Mouse (Mus musculus): ENCODE results near the gene Ttll5.

- TF ChIP-seq CTCF (IDR thresholded peaks at IDR 0.05; ENCODE audit: low read depth) (no peak), EP300 (IDR thresholded peaks at IDR 0.05; ENCODE audit: low read depth) (no peak)
These were observed 269.6 kb downstream of the Ttll5 start for GRCm38 (mm10) chr12:86094075-86094474.

All from liver, embryonic 14.5 days (tissue).